Mouse (Mus musculus) granulocyte monocyte progenitor cell, adult 5-6 weeks (primary cell): ENCODE measurements around the gene Naa25. TPM values are rescaled to one million over a fixed set of nuclear protein-coding genes. Genes with fewer than 3 reads are reported as not detected.

ENCODE experiments used
- ATAC-seq: replicated peaks from 2 replicates; pipeline ENCODE4 v1.8.0; 2016; ENCODE audit warnings: mild to moderate bottlenecking, moderate TSS enrichment, inconsistent platforms; ENCODE audit not compliant: poor library complexity, severe bottlenecking
- total RNA-seq, 2 experiments: library from RNA; stranded (forward) in 1 of 2; stranded (reverse) in 1 of 2; fragments of 200-712, 200-1000 nt in 1 of 2; fragments of >200 nt in 1 of 2; fragmentation: Nextera tagmentation in 1 of 2; gene quantifications; 2 replicates each; pipeline ENCODE4 v1.2.3; 2014 to 2017

Naa25 gene
- total RNA-seq, 2 experiments from 2014 or later = 35.8 to 75.1 TPM

DNA sequence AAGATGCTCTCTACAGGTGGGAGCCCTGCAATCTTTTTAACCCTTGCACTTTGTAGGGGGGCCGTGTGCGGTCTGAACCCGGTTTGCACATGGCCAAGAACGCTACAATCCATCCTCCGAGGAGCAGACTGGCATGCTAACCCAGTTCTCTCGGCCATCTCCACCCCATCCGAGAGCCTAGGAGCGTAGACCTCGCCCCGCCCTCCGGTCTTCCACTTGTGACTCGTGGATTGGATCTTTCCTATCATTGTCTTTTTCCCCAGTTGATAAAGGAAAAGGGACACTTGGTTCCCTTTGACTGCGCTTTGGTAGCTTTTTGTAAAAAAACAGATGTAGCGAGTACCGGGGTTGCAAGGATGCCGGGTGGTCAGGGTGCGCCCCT lies 53.9 kb downstream of the Naa25 start, which contains the start of gene Tmem116:
Gene Tmem116 (plus strand): TSS at position 250 of the 382 bp plus-strand sequence.
- ATAC-seq = 0 out of 2 replicates have a peak, but pooled peaks have one; percentile 7

DNA sequence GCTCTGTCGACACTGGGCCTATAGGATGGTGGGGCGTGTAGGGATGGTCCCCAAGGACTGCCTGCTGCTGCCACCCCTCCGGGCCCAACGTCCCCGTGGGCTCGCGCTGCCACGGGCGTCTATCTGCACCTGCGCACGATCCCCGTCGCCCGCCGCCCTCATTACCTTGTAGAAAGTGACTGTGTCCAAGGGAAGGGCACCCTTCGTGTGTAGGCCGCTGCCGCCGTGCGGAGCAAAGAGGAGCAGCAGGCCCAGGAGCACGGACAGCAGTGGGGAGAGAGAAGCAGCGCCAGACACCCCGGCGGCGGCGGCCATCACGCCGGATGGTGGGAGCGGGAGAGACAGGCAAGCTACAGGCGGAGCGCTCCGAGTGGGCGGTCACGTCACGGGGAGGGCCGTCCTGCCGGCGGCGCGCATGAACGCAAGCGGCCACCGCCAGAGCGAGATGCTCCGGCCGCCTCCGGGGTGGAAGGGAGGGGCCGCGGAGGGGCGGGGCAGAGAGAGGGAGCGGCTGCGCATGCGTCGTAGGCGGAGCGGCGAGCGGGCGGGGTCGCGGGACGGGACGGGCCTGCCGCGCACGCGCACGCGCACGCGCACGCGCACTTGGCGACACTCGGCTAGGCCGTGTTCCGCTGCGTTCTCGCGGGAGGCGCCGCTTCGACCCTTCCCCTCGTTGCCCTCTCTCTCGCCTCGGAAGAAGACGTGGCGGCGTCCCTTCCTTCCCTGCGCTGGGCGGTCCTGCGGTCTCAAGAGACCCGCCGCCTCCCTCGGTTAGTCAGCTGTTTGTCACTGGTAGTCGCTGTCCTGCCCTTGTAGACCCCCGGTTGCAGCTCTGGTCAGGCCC lies 54.5 kb downstream of the Naa25 start, which contains the start of gene Erp29:
Gene Erp29 (minus strand): TSS at position 481 of the 844 bp plus-strand sequence.
- peak; percentile 77 for ATAC-seq

DNA sequence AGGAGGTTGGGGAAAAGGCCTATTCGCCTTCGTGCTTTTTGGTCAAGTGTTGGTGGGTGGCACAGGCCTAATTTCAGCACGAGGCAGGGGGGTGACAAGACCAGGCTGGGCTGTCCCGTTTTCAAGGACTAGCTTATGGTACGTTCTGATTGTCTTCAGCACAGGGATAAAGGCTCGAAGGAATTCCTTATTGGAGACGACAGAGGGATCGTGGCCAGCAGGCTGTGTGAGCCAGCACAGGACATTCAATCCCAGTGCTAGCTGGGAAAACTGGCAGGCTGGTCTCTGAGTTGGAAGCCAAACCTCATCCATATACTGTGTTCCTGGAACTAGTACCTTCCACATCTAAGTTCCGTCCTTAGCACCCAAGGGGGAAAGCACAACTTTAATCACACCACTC lies 55.2 kb downstream of the Naa25 start:
- no peak for ATAC-seq

DNA sequence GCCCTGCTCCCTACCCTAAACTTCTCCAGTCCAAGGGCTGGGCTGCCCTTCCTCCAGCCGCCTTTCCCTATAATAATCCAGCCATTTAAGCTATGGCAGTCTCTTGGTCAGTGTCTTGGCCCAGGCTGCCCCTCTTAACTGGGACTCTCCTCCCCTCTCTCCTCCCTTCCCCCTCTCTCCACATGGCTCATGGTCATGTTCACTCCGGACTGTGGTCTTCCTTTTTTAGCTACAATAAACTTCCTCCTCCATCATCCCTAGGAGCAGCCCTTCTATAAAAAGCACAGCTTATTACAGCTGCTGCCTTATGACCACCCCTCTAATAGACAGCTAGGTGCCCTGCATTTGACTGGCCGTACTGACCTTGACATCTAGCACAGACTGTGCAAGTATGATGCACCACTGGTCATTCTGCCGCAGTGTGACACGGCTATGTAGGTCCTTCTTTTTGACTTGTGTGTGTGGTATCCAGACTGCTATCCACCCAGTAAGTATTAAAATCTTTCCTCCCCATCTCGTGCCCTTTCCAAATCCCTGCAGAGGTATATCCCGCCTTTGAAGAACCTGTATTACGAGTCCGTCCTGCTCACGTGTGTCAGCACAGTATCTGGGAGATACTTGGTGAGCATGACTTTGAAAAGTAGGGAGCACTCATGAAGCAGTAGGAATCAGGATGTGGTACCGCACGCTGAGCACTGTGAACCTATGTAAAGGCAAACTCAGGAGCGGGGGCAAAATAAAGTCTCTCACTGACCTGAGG lies 56.2 kb downstream of the Naa25 start:
- no peak for ATAC-seq

DNA sequence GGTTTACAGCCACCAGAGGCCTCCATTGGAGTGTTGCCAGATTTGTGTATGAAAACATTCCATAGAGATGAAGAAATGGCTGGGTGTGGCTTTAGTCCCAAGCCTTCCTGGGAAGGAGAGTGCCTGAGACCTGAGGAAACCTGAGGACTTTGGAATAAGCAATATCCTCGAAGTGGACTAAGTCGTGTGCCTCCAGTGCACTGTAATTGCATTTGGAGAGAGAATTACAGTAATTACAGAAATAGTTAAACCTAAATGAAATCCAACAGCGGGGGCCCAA lies 56.7 kb downstream of the Naa25 start:
- no peak for ATAC-seq

DNA sequence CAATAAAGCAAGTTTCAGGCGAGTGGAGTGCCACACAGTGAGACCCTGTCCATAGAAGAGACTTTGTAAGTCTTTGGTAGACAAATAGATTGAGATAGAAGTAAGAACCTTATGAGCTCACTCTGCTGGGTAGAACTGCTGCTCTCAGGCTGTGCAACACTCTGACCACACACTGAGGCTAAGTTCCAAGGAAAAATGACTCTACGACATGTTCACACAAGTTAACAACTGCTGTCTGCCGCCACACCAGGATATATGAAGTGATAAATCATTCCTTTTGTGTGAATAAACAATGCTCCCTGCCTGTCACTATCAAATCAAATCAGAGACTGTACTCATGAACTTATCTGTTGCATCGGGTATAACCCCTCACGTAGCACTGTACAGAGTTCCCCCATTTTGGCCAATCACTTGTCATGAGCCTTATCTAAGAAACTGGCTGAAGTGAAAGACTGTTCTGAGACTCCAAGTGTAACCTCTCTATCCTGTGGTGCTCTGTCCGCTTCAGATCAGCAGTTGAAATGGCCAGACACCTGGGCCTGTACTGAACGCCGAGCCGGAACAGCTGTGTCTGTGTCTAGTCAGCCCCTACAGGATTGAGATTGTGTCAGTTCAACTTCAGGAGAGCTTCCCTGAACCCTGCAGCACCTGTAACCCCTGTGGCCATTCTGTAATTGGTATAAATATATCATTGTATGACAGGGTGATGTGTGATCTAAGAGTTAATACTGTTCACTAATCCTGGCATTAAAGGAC lies 58.0 kb downstream of the Naa25 start:
- no peak for ATAC-seq

DNA sequence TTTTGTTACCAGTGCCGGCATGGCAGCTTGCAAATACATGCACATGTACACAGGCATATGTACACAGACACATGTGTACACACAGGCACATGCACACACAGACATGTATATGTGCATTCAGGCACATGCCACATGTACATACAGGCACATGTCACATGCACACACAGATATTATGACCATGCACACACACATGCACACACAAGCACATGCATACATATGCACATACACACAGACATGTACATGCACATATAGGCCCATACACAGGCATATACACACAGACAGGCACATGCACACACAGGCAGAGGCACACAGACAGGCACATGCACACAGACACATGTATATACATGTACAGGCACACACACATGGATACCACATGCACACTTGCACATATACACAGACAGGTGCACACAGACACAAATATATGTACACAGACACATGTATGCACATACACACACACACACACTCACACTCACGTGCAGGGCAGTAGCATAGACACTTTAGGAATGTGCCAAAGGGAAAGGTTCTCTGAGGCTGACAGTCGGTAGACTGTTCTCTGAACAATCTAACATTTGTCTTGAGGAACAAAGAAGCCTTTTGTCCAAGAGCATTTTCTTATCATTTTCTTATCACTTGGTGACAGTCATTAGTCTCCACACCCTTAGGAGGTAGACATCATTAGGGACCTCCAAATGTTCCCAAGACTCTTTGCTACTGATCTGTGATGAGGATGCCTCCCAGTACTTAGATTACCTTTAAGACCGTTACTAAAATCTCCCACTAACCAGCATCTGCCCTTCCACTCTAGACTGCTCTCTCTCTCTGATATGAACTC lies 63.8 kb downstream of the Naa25 start:
- no peak for ATAC-seq

DNA sequence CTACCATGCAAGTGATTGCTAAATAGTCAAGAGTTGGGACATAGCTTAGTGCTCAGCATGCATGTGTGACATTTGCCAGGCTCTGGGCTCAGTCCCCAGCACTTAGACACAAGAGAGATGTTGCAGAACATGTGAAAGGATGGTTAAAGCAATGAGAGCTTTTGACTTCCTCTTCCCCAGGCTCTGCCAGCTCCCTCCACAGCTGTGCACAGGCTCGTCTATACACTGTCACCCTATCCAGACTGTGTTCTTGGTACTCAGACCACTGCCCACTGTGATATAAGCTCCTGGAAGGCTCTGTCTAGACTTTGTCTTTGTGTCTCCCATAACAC lies 64.4 kb downstream of the Naa25 start:
- ATAC-seq = peak; percentile 95

DNA sequence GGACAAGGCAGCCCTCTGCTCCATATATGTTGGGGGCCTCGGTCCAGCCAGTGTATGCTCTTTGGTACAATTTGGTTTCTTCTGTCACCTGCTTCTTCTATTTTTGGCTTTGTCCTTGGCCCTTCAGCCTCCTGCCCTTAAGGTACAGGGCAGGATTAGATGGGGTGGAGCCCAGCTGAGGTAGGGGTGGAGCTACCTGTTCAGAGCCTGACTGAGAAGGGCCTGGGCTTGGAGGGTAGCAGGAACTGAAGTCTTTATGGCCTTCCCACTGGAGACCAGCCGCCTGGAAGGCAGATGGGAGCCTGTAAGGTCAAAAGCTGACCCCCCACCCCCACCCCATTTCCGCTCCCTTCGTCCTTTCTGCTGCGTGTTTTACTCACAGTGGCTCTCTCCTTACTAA lies 65.2 kb downstream of the Naa25 start:
- no peak for ATAC-seq

DNA sequence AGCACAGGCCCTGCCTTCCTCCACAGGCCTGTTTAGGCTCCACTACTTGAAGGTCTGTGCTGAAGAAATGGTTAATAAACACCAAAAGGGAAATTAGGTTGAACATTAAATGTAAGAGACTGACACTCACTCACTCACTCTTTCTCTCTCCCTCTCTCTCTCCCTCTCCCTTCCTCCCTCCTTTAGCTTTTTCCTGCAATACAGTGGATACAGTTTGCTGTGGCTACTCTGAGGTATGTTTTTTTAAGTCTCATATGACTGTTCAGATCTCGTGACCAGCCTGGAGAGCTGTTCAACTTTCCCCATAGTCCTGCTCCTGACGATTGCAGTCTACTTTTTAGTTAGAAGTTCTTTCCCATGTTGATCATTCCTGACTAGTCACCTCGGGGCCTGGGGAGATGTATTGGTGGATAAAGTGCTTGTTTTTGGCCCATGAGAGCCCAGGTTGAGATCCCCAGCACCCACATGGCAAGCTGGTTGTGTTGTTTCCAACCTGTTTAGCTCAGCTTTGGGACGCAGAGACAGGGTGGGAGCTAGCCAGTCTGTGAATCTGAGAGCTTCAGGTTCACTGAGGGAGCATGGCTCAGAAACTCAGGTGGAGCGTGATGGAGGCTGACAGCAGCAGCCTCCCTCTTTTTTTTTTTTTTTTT lies 66.0 kb downstream of the Naa25 start:
- ATAC-seq = no peak

DNA sequence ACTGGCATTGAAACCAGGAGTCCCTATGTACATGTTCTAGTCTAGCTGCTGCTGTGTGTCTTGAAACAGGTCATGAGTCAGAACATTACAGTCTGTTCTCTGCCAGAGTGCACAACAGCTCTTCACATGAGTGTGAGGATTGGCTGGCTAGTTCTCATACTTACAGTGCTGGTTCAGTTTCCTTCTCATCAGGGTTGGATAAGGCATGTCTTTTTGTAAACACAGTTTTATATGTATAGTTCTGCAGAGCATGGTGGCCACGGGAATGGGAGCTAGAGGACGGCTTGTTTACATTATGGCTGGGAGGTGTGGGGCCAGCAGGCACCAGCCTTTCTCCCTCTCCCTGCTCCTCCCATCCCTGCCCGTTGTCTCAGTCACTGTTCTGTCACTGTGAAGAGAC lies 71.8 kb downstream of the Naa25 start:
- ATAC-seq = no peak

DNA sequence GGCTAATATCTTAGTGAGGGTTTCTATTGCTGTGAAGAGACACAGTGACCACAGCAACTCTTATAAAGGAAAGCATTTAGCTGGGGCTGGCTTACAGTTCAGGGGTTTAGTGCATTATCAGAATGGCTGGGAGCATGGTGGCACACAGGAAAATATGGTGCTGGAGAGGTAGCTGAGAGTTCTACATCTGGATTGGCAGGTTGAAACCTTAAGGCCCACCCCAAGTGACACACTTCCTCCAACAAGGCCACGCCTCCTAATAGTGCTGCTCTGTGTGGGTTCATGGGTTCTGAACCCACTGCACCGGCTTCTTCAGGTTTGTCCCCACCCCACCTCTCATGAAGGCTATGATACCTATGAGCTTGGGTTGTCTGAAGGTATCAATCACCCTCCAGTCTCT lies 74.7 kb downstream of the Naa25 start:
- no peak for ATAC-seq

DNA sequence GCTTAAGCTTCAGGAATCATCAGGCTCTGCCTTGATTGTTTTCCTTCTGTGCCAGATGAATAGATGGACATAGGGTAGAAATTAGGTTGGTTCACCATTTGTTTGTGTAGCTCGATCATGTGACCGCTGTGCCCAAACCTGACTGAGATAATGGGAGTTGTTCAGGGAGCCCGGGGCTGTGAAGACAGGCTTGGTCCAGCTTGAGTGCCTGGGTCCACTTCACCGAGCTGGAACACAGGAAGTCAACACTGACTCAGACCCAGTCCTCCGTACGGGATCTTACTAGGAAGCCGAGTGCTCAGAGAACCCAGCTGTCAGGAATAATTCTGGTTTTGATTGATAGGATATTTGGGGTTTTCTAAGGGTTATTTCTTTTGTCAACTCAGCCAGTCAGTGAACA lies 76.9 kb downstream of the Naa25 start:
- no peak for ATAC-seq

DNA sequence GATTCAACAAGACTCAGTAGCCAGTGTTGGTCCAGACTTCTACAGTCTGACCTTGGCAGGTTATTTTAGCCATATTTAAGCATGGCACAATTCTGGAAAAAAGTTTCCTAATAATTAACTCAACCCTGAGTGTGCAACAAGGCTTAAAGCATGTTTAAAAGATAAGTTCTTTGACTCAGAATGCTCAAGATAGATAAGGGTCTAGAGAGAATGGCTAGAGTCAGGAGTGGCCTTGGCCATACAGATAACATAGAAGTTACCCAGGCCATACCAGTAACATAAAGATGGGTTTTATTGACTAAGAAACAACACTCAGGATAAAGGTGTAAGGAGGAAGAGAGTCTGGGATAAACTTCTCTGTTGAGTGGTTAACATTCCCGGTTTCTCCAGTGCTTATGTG lies 78.3 kb downstream of the Naa25 start:
- ATAC-seq = no peak

DNA sequence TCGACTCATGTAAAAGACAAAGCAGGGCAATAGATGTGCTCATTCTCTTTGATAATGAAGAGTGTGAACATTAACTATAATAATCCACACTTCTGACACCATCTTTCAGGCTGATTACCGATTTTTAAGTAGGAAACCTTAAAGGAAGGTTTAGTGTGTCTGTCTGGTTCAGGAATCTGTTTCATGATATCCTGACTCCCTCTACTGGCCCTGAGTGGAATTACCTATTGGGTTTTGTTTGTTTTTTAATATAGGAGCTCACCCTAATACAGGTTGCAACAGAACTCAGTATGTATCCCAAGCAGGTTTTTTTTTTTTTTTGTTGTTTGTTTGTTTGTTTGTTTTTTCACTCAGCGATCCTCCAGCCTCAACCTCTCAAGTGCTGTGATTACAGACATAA lies 79.9 kb downstream of the Naa25 start:
- ATAC-seq = peak; percentile 69

DNA sequence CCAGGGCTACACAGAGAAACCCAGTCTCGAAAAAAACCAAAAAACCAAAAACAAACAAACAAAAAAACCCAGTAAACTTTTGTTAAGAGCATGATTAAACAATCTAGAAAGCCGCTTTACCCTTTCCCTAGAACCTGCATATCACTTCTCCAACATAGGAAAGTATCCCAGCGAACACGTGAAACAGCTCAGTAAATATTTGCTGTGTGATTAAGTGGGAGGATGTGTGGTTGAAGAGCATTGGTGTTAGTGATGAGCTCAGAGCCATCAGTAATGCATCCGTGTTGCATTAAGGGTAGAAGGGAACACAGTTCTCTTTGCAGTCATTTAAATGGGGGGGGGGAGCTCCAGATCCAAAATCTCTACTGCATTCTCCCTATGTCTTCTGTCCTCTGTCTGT lies 87.1 kb downstream of the Naa25 start:
- ATAC-seq = no peak

DNA sequence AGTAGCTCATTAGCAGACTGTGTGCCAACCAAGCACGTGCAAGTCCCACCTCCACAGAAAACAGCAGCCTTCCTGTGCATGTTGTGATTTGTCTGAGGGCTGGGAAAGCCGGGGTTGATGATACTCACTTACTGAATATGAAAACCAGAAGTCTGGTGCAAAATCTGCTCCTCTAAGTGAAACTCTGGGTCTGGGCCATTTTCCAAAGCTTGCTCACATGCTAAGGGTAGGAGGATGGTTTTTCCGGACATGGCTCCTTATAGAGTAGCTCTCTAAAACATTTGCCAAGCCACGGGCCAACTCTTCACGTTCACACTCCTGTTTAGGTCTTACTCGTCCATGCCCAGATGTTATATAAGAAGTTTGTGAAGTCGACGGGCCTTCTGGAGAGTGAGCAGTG lies 95.6 kb downstream of the Naa25 start:
- no peak for ATAC-seq
